11 mouse cellular contexts compared by ENCODE assay signal in the genomic region with DNA sequence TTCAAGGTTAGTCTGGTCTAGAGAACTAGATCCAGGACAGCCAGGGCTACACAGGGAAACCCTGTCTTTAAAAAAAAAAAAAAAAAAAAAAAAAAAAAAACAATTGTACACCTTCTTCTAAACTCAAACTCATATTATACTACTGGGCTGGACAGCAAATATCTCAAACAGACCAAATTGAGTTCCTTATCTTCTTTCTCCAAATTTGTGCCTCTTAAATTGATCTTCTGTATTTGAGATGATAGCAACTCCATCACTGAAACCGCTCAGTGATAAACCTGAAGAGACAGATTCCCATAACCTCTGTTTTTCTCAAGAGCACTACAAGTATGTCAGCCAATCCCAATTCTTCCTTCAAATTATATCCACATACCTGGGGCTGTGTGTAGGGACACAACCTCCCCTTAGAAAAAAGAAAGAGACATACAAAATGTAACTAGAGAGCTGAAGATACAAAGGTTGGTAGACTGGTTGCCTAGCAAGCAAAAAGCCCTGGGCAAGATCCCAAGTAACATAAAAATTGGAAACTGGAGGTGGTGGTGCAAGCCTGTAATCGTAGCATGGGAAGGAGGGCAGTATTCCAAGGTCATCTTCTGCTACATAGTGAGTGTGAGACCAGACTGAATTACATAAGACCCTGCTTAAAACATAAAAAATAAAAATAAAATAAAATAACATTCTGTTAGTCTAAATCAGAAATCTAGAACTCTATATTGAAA. TPM values are rescaled to one million over a fixed set of nuclear protein-coding genes. Genes with fewer than 3 reads are reported as not detected.
DNase-seq lines count a peak whose midpoint lies in the region; ATAC-seq and TF ChIP-seq lines count a peak whose summit lies in the region.
"Had no signal": no experiment of that assay in that cellular context is flagged by ENCODE, and none has a peak within 500 bp of the region (broad histone marks: within the 10 kb centered on the region; RNA-seq: fewer than 3 reads in every experiment).

No protein-coding gene starts in this region.

- H3K9ac ChIP-seq in liver, postnatal 0 days (replicated peaks) = no peak overlapping the region; the same call in 1 of the 2 replicates
- H3K9ac ChIP-seq: midbrain, embryonic 12.5 days had no signal

- peak; percentile 52; the same call in 1 of the 2 replicates for TF ChIP-seq EP300 in liver, postnatal 0 days (IDR thresholded peaks at IDR 0.05; ENCODE audit: low read depth)

- peak; percentile 30 to 57 for DNase-seq in cerebellum, postnatal 10 days
- DNase-seq in cerebellum, adult 11 months = no peak
- peak; percentile 35 for DNase-seq in layer of hippocampus, adult 11-12 months (ENCODE audit: low spot score)
- no peak for DNase-seq in layer of hippocampus, adult 8-10 months (ENCODE audit: low spot score in 2 of 2)
- DNase-seq in NIH3T3 (ENCODE audit: low read depth) = peak; percentile 63
- DNase-seq in liver, postnatal 0 days = no peak
- DNase-seq in ovary, postnatal 10 days (ENCODE audit: low spot score) = no peak
- no peak for DNase-seq in left cerebral cortex, adult 18-20 months (ENCODE audit: low spot score in 2 of 2)
- DNase-seq: cerebellum, adult 18-20 months; gastrocnemius, postnatal 14 days had no signal

- H3K4me3 ChIP-seq in liver, postnatal 0 days (ENCODE audit: low read depth, low read length) = no peak overlapping the region
- H3K4me3 ChIP-seq: midbrain, embryonic 12.5 days had no signal

- WGBS in liver, postnatal 0 days (ENCODE audit: insufficient replicate concordance) = 40% methylated on average over 2 of the region's 2 CpGs

- 0 out of 2 replicates have a peak overlapping the region, but pooled peaks have one; percentile 44 for H3K27ac ChIP-seq in liver, postnatal 0 days (ENCODE audit: low read depth)
- H3K27ac ChIP-seq: midbrain, embryonic 12.5 days had no signal

- no peaks in the 10 kb centered on the region for H3K27me3 ChIP-seq in liver, postnatal 0 days (ENCODE audit: insufficient read depth, low read length)
- H3K27me3 ChIP-seq: midbrain, embryonic 12.5 days had no signal

- H3K36me3 ChIP-seq in liver, postnatal 0 days (replicated peaks; ENCODE audit: insufficient read depth, low read length) = peaks cover 14% of the 10 kb centered on the region

- H3K9me3 ChIP-seq in liver, postnatal 0 days (ENCODE audit: low read length) = no peaks in the 10 kb centered on the region
- H3K9me3 ChIP-seq: midbrain, embryonic 12.5 days had no signal

- peak; percentile 58 for ATAC-seq in liver, postnatal 0 days

- peak overlapping the region; percentile 59 for H3K4me2 ChIP-seq in liver, postnatal 0 days (ENCODE audit: low read depth, low read length)
- H3K4me2 ChIP-seq: midbrain, embryonic 12.5 days had no signal

- peaks cover 15% of the 10 kb centered on the region for H3K4me1 ChIP-seq in liver, postnatal 0 days (ENCODE audit: insufficient read depth)
- H3K4me1 ChIP-seq: midbrain, embryonic 12.5 days had no signal

- no peak for TF ChIP-seq CTCF in liver, postnatal 0 days (IDR thresholded peaks at IDR 0.05; ENCODE audit: low read depth)

RNA-seq across cellular contexts. Expression of a gene that starts 10.8 kb away (rescaled TPM):
- total RNA-seq in layer of hippocampus, adult 8-10 months (2022) = 10 to 100 TPM; 45.7 to 51.9 (median 48.2) TPM
- 66.5 and 67.9 TPM in 2 replicates for polyA plus RNA-seq in liver, postnatal 0 days (2015; fragmentation: Nextera tagmentation; extraction: Ambion mirVana)
- total RNA-seq in left cerebral cortex, adult 18-20 months (2021) = 10 to 100 TPM; 40.7 to 41.0 TPM

RNA-seq across cellular contexts. Expression of a gene that starts 39.2 kb away (rescaled TPM):
- 10 to 100 TPM; 39.2 to 49.9 (median 46.5) TPM for total RNA-seq in layer of hippocampus, adult 8-10 months (2022)
- polyA plus RNA-seq in liver, postnatal 0 days (2015; fragmentation: Nextera tagmentation; extraction: Ambion mirVana) = 95.1 and 96.3 TPM in 2 replicates
- 10 to 100 TPM; 51.2 to 51.7 TPM for total RNA-seq in left cerebral cortex, adult 18-20 months (2021)

RNA-seq across cellular contexts. Expression of a gene that starts 54.2 kb away (rescaled TPM):
- total RNA-seq in layer of hippocampus, adult 8-10 months (2022) = 10 to 100 TPM; 44.2 to 53.1 (median 49.4) TPM
- polyA plus RNA-seq in liver, postnatal 0 days (2015; fragmentation: Nextera tagmentation; extraction: Ambion mirVana) = 5.8 and 5.9 TPM in 2 replicates
- total RNA-seq in left cerebral cortex, adult 18-20 months (2021) = 10 to 100 TPM; 51.1 to 55.4 TPM

Comparison
In these comparisons a context has a peak if more than half of its experiments do, and no peak if none do; other contexts are left out.
1. DNase-seq: peak in cerebellum, postnatal 10 days (2 of 2), layer of hippocampus, adult 11-12 months (single experiment) and NIH3T3 (single experiment); none in cerebellum, adult 11 months (single experiment), layer of hippocampus, adult 8-10 months (0 of 2), liver, postnatal 0 days (single experiment), ovary, postnatal 10 days (single experiment) and left cerebral cortex, adult 18-20 months (0 of 2).